Mouse (Mus musculus) ovary, postnatal 36 days (tissue): ENCODE results near the gene Coq5.

Source experiments
- DNase-seq: peaks from one replicate; pipeline ENCODE4 v3.0.0; 2022; ENCODE audit warnings: low spot score, mixed read lengths

Coq5 gene

GRCm38 (mm10) chr5:115279226-115280049 lies at the start of gene Coq5:
Coq5 (plus strand) TSS chr5:115279666.
- peak; percentile 85 for DNase-seq

- DNase-seq, result no peak
Measured at GRCm38 (mm10) chr5:115230830-115231551, 48.5 kb upstream of the Coq5 start.

GRCm38 (mm10) chr5:115231552-115232120 lies 47.8 kb upstream of the Coq5 start:
- DNase-seq, result no peak

GRCm38 (mm10) chr5:115232516-115232915 lies 47.0 kb upstream of the Coq5 start:
- no peak for DNase-seq

GRCm38 (mm10) chr5:115233031-115233780 lies 46.3 kb upstream of the Coq5 start:
- no peak for DNase-seq

- no peak for DNase-seq
Measured at GRCm38 (mm10) chr5:115234519-115234918, 44.9 kb upstream of the Coq5 start.

- DNase-seq, result peak; percentile 59
Measured at GRCm38 (mm10) chr5:115235323-115235771, 44.1 kb upstream of the Coq5 start.

- peak; percentile 86 for DNase-seq
Measured at GRCm38 (mm10) chr5:115235786-115236263, 43.6 kb upstream of the Coq5 start, which contains the start of gene Pop5. Pop5 (plus strand) TSS chr5:115235836.

- DNase-seq, result peak; percentile 91
Measured at GRCm38 (mm10) chr5:115237803-115238728, 41.4 kb upstream of the Coq5 start.

- no peak for DNase-seq
Measured at GRCm38 (mm10) chr5:115238729-115239195, 40.7 kb upstream of the Coq5 start.

- DNase-seq, result no peak
Measured at GRCm38 (mm10) chr5:115240191-115240590, 39.3 kb upstream of the Coq5 start.

- DNase-seq, result no peak
Measured at GRCm38 (mm10) chr5:115255472-115255871, 24.0 kb upstream of the Coq5 start.

- DNase-seq, result no peak
Measured at GRCm38 (mm10) chr5:115256909-115257546, 22.4 kb upstream of the Coq5 start.

GRCm38 (mm10) chr5:115260356-115260755 lies 19.1 kb upstream of the Coq5 start:
- no peak for DNase-seq

- no peak for DNase-seq
Measured at GRCm38 (mm10) chr5:115261141-115261540, 18.3 kb upstream of the Coq5 start.

- no peak for DNase-seq
Measured at GRCm38 (mm10) chr5:115261880-115262279, 17.6 kb upstream of the Coq5 start.

GRCm38 (mm10) chr5:115262502-115263291 lies 16.8 kb upstream of the Coq5 start:
- no peak for DNase-seq

GRCm38 (mm10) chr5:115266340-115266739 lies 13.1 kb upstream of the Coq5 start:
- no peak for DNase-seq

- no peak for DNase-seq
Measured at GRCm38 (mm10) chr5:115266787-115267468, 12.5 kb upstream of the Coq5 start.
